Mouse (Mus musculus) ES-Bruce4 (cell line): ENCODE data around the gene Dock10. TPM values are rescaled to one million over a fixed set of nuclear protein-coding genes. Genes with fewer than 3 reads are reported as not detected.

Experiments used
- H3K27ac ChIP-seq: 2 replicates; pipeline ENCODE4 v1.5.1; 2012; ENCODE audit warnings: low read length, inconsistent platforms; ENCODE audit not compliant: insufficient read depth
- H3K27me3 ChIP-seq: 2 replicates; pipeline ENCODE4 v1.6.1; 2012; ENCODE audit warnings: mild to moderate bottlenecking, low read length, inconsistent platforms; ENCODE audit not compliant: control insufficient read depth, poor library complexity, insufficient read depth, severe bottlenecking
- H3K36me3 ChIP-seq: 2 replicates; pipeline ENCODE4 v1.6.1; 2012; ENCODE audit warnings: inconsistent platforms, mild to moderate bottlenecking, low read length, moderate library complexity; ENCODE audit not compliant: control insufficient read depth, poor library complexity, insufficient read depth, severe bottlenecking
- H3K4me1 ChIP-seq: one replicate; pipeline ENCODE4 v1.8.1; 2011; ENCODE audit warnings: low read length; ENCODE audit not compliant: control insufficient read depth, insufficient read depth
- H3K4me3 ChIP-seq: 2 replicates; pipeline ENCODE4 v1.5.1; 2011; ENCODE audit warnings: low read depth, mild to moderate bottlenecking, low read length
- H3K9ac ChIP-seq: 2 replicates; pipeline ENCODE4 v1.6.1; 2012; ENCODE audit warnings: low read depth, mild to moderate bottlenecking, inconsistent platforms; ENCODE audit not compliant: poor library complexity, severe bottlenecking
- H3K9me3 ChIP-seq: replicated peaks from 2 replicates; pipeline ENCODE4 v1.6.1; 2012; ENCODE audit warnings: mild to moderate bottlenecking, low read length, inconsistent platforms; ENCODE audit not compliant: control insufficient read depth, poor library complexity, insufficient read depth, severe bottlenecking
- CTCF ChIP-seq: IDR thresholded peaks from one replicate; pipeline ENCODE4 v1.8.1; 2011; ENCODE audit warnings: low read depth, low read length
- EP300 ChIP-seq: IDR thresholded peaks from 2 replicates; pipeline ENCODE4 v1.6.1; 2011; ENCODE audit warnings: low read depth, low read length; ENCODE audit not compliant: insufficient read depth
- POLR2A ChIP-seq: IDR thresholded peaks from one replicate; pipeline ENCODE4 v1.8.1; 2011; ENCODE audit warnings: low read length; ENCODE audit not compliant: insufficient read depth
- polyA plus RNA-seq: library from polyadenylated mRNA; stranded (reverse); fragments of >200 nt; gene quantifications from 2 replicates; pipeline ENCODE4 v1.2.4, GENCODE M21; 2011; ENCODE audit warnings: low read depth; ENCODE audit not compliant: missing spikeins, insufficient read depth, insufficient read length

Dock10 gene
- polyA plus RNA-seq, 1 experiment = not detected

DNA sequence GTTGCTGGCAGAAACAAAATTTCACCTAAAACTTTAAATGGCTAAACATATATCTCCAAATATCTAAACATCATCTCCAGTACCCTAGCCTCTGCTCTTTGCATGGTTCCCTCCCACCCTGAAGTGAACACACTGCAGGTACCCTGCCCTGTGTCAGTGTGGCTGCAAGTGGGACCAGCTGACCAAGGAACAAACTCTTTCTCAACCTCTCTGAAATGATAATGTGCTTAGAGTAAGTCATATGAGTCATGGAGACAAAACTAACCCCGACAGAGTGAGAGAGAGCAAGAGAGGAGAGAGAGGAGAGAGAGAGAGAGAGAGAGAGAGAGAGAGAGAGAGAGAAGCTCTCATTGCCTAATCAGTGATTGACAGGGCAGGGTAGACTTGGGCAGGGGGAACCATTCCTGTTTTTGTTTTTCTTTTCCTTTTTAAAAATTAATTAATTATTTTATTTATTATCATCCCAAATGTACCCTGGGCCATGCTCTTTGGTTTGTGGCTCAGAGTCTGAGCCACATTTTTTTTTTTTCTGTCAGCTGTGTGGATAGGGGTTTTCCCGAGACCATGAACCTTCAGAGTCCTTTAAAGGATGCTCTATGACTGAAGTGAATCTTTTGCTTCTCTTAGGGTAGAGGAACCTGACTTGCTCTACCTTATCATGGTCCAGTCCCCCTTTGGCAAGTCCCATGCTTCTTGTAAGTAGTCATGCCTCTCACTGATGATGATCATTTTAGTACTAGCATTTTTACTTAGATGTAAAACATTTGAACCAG, 11.4 kb downstream of the Dock10 start:
- TF ChIP-seq EP300 (no peak), CTCF (no peak), POLR2A (no peak)
- Histone ChIP-seq H3K9ac (no peak overlapping the region), H3K27ac (no peak overlapping the region), H3K27me3 (no peaks in the 10 kb centered on the region), H3K36me3 (no peaks in the 10 kb centered on the region), H3K9me3 (no peaks in the 10 kb centered on the region), H3K4me1 (no peaks in the 10 kb centered on the region), H3K4me3 (no peak overlapping the region)

DNA sequence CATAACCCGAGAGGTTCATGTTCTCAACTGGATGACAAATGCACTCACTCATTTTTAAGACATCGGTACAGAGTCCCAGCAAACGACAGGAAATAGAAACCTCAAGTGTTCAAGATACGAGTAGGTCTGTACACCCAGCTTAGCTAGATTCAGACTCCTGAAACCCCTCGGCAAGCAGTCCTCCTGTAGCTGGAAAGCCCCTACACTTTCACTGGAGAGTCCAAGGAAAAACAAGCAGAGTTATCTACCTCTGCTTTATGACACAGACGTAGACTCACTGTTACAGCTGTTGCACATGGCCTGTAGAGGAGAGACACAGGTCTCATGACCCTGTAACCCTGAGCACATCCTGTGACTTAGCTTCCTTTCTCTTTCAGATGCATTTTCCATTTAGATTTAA, 12.1 kb downstream of the Dock10 start:
- no peaks in the 10 kb centered on the region for H3K4me1 ChIP-seq

DNA sequence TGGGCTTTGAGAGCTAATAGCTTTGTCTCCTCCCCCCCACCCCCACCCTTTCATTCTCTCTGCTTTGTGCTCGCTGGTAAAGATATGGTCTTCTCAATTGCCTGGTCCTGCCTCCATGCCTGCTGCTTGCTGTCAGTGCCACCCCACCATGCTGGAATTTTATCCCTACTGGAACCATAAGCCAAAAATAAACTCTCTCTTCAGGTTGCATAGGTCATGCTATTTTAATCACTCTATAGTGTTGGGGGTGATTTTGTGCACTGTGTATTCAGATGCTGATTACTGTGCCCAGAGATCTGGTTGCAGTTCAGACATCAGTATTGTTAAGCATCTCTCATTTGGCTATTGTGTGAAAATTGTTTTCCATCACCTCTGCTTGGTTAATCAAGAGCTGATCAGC, 18.9 kb downstream of the Dock10 start:
- Histone ChIP-seq H3K36me3 (no peaks in the 10 kb centered on the region), H3K9ac (no peak overlapping the region), H3K27ac (no peak overlapping the region), H3K9me3 (no peaks in the 10 kb centered on the region), H3K27me3 (no peaks in the 10 kb centered on the region), H3K4me1 (peaks cover 2% of the 10 kb centered on the region), H3K4me3 (no peak overlapping the region)
- TF ChIP-seq CTCF (no peak), EP300 (no peak), POLR2A (no peak)

More for the DNA sequence above, 12.1 kb downstream of the Dock10 start:
- TF ChIP-seq POLR2A (no peak), CTCF (no peak), EP300 (no peak)
- H3K27ac ChIP-seq = no peak overlapping the region
- H3K36me3 ChIP-seq = no peaks in the 10 kb centered on the region
- no peak overlapping the region for H3K4me3 ChIP-seq
- H3K27me3 ChIP-seq = no peaks in the 10 kb centered on the region
- no peaks in the 10 kb centered on the region for H3K9me3 ChIP-seq
- no peak overlapping the region for H3K9ac ChIP-seq

DNA sequence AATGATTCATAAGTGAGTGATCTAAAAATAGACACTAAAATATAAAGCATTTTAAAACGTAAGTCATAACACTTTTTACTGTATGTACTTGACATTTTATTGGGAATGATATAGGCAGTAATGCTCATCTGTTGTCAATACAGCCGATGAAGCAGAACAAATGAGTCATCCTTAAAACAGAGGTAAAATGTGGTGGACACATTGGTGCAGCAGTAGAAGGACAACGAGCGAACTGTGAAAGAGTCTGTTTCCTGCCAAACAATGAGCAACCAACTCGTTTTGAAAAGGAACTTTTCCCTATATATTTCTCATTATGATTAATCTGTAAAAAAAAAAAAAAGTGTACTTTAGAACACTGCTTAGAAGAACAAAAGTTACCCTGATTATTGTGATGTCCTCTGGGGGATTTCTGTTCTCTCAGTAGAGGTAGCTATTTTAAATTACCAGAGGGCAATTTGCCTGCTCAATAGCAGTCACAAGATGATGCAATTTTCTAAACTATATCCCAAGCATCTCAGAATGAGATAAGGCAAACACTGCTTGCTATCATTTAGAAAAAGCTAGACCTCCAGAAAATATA, 20.4 kb downstream of the Dock10 start:
- H3K4me1 ChIP-seq = peaks cover 2% of the 10 kb centered on the region
- H3K27ac ChIP-seq = no peak overlapping the region
- no peaks in the 10 kb centered on the region for H3K9me3 ChIP-seq
- no peaks in the 10 kb centered on the region for H3K27me3 ChIP-seq
- no peak overlapping the region for H3K9ac ChIP-seq
- TF ChIP-seq CTCF (no peak), POLR2A (no peak), EP300 (no peak)
- H3K4me3 ChIP-seq = no peak overlapping the region
- H3K36me3 ChIP-seq = no peaks in the 10 kb centered on the region

DNA sequence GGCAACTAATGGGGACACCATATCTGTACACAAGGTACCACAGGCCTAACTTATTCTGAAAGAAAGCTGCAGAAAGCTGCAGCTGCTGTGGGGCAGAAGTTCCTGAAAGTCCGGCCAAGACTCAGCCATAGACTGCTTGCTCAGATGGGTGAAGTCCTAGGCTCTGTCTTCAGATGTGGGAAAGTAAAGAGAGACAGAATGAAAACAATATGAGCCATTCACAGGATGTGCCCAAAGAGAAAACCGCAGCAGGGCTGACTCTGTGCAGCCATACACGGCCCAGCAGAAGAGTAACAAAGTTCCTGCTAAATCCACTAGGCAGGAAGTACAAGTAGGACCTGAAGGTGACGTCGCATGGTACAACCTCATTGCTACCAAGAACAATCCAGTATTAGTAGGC, 27.7 kb downstream of the Dock10 start:
- Histone ChIP-seq H3K4me1 (no peaks in the 10 kb centered on the region), H3K27ac (no peak overlapping the region), H3K9me3 (no peaks in the 10 kb centered on the region), H3K36me3 (no peaks in the 10 kb centered on the region), H3K9ac (no peak overlapping the region), H3K4me3 (no peak overlapping the region), H3K27me3 (no peaks in the 10 kb centered on the region)
- no peak for TF ChIP-seq EP300
- no peak for TF ChIP-seq CTCF
- TF ChIP-seq POLR2A = no peak

DNA sequence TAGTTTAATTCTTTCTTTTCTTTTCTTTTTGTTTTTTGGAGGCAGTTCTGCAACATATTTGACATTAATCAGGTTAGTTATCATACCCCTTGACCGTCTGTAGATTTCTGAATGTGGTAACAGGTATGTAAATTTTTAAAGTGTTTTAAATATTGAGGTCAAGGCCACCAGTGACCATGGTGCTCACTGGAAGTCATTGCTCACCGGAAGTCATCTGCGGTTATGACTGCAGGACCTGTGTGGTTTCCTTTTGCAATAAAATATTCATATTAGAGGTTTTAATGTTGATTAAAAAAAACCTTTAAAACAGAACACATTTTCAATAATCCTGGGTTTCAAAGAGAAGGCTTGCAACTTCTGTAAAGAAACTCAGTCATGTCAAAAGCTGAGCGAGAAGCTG, 28.2 kb downstream of the Dock10 start:
- Histone ChIP-seq H3K27ac (no peak overlapping the region), H3K27me3 (no peaks in the 10 kb centered on the region), H3K36me3 (no peaks in the 10 kb centered on the region), H3K9ac (no peak overlapping the region), H3K4me1 (no peaks in the 10 kb centered on the region), H3K4me3 (no peak overlapping the region), H3K9me3 (no peaks in the 10 kb centered on the region)
- no peak for TF ChIP-seq POLR2A
- no peak for TF ChIP-seq EP300
- no peak for TF ChIP-seq CTCF
